Mouse (Mus musculus) small intestine, adult 2 months (tissue): ENCODE measurements around the gene Nxph4.

Experiments used
- CTCF ChIP-seq: fragments of 200-500 bp; IDR thresholded peaks from 2 replicates; pipeline ENCODE4 v1.5.1; 2012; ENCODE audit warnings: low read depth, mild to moderate bottlenecking, control low read depth, inconsistent platforms, low read length, moderate library complexity, mixed read lengths; ENCODE audit not compliant: insufficient replicate concordance, insufficient read length; ENCODE audit errors: extremely low read depth
- POLR2A ChIP-seq: fragments of 200-500 bp; IDR thresholded peaks from 2 replicates; pipeline ENCODE4 v1.6.1; 2012; ENCODE audit warnings: low read depth, mild to moderate bottlenecking, control low read depth, inconsistent platforms, low read length, moderate library complexity

DNA sequence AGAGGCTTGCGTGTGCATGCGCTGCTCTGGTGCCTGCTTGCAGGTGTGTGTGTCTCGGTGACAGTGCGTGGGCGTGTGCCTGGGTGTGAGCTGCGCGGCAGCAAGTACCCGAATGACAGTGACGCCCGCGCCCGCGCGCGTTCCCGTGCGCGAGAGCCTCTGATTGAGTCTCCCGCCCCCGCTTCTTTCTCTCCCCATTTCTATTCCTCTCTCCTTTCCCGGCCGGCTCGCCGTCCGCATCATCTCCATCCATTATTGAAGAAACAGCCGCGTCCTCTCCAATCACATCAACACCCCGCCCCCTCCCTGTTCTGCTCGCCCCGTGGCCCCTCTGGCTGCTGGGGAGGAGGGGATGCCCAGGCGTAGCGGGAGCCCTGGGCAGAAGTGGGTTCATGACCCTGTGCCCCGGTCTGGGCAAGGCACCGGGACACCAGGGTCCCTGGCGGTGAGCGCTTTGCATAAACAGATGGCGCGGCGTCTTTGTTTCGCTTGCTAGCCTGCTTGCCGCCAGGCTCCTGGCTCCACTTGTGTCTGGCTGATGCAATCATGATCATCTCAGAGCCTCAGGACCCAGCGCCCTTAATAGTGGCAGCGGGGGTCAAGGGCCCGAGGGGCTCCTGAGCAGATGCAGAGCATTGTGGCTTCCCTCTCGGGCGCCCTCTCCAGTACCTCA, 22.6 kb downstream of the Nxph4 start:
- TF ChIP-seq POLR2A (no peak), CTCF (0 out of 2 replicates have a peak, but pooled peaks have one; percentile 8)
